Mouse (Mus musculus): ENCODE data around the gene Socs3. TPM values are rescaled to one million over a fixed set of nuclear protein-coding genes. Genes with fewer than 3 reads are reported as not detected.

Gene Socs3
- polyA plus RNA-seq, 1 experiment from 2014 or later: 13.2 TPM

DNA sequence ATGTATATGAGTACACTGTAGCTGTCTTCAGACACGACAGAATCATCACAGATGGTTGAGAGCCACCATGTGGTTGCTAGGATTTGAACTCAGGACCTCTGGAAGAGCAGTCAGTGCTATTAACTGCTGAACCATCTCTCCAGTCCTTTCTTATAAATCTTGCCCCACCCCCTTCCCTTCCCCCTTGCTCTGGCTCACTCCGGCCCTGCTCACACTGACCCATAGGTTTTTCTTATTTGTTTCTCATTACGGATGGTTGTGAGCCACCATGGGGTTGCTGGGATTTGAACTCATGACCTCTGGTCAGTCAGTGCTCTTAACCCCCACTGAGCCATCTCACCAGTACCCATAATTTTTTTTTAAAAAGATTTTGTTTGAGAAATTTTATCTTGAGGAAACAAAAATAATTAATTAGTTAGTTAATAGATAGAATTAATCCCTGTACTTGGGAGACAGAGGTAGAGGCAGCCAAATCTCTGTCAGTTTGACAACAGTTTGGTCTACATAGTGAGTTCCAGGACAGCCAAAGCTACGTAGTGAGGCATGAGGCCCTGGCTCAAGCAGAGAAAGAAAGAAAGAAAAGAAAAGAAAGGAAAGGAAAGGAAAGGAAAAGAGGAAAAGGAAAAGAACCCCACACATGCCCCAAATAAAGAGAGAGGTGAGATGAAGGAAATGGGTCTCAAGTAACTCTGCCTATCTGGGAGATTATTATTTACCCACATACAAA lies 30.7 kb downstream of the Socs3 start:
- H3K36me3 ChIP-seq: no peaks in the 10 kb centered on the region
- H3K27ac ChIP-seq: peak overlapping the region; percentile 74; the same call in 1 of the 2 replicates
- H3K4me3 ChIP-seq: no peak overlapping the region
- H3K27me3 ChIP-seq (ENCODE audit: low read depth, poor library complexity, severe bottlenecking): 0 out of 2 replicates have a peak, but pooled peaks cover 18% of the 10 kb centered on the region
- H3K4me1 ChIP-seq: peaks cover 62% of the 10 kb centered on the region
- H3K9me3 ChIP-seq (replicated peaks): no peaks in the 10 kb centered on the region
- WGBS: 50% methylated on average over 4 of the region's 4 CpGs
- no peak for DNase-seq (ENCODE audit: low spot score)

- no peak for DNase-seq (ENCODE audit: low spot score)
- Histone ChIP-seq H3K36me3 (no peaks in the 10 kb centered on the region), H3K9me3 (replicated peaks) (no peaks in the 10 kb centered on the region), H3K27me3 (ENCODE audit: low read depth, poor library complexity, severe bottlenecking) (peaks cover 35% of the 10 kb centered on the region), H3K4me3 (no peak overlapping the region), H3K27ac (0 out of 2 replicates have a peak overlapping the region, but pooled peaks have one; percentile 46), H3K4me1 (peaks cover 81% of the 10 kb centered on the region)
- 53% methylated on average over 8 of the region's 8 CpGs for WGBS
Measured at GRCm38 (mm10) chr11:117936202-117936601, 33.6 kb downstream of the Socs3 start.

- no peaks in the 10 kb centered on the region for H3K9me3 ChIP-seq (replicated peaks)
- DNase-seq (ENCODE audit: low spot score): no peak
- WGBS: 79% methylated on average over 9 of the region's 9 CpGs
- peak overlapping the region; percentile 27 for H3K27ac ChIP-seq
- no peaks in the 10 kb centered on the region for H3K36me3 ChIP-seq
- peaks cover 85% of the 10 kb centered on the region for H3K4me1 ChIP-seq
- peak overlapping the region; percentile 1; the same call in 1 of the 2 replicates for H3K4me3 ChIP-seq
- H3K27me3 ChIP-seq (ENCODE audit: low read depth, poor library complexity, severe bottlenecking): peaks cover 36% of the 10 kb centered on the region
Measured at GRCm38 (mm10) chr11:117935616-117936015, 34.2 kb downstream of the Socs3 start.

DNA sequence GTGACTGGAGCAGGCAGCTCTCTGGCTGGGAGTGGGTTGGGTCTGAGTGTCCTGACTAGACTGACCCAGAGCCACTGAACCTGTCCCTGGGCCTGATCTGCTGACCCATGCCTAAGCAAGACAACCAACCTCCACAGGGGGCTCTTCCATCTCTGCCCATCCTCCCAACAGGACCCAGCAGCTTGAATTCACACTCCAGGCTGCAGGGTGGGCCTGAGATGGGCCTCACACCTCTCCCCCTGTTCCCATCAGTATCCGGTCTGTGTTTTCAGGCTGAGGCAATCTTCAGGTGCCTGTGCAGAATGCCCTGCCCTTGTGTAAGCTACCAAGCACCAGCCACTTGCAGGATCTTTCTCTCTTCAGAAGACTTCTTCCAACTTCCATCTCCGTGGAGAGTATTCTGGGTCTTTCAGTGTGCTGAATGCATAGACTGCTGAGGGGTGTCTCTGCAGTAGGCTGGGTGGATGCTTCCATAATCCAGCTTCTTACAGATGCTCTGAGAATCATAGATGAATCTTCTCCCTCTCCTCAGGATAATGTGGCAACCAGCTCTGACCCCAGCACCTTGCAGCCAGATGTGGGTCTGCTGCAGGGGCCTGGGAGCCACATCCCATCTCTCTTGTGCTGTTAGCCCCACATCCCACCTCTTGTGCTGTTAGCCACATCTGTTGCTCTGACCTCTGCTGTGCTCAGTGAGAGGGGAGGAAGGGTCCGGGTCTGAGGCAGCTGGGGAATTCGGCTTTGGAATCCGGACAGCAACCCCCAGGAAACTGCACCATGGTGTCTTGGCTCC lies 35.1 kb downstream of the Socs3 start:
- Histone ChIP-seq H3K27ac (peak overlapping the region; percentile 47), H3K9me3 (replicated peaks) (no peaks in the 10 kb centered on the region), H3K27me3 (ENCODE audit: low read depth, poor library complexity, severe bottlenecking) (peaks cover 45% of the 10 kb centered on the region), H3K4me3 (no peak overlapping the region), H3K4me1 (peaks cover 78% of the 10 kb centered on the region), H3K36me3 (no peaks in the 10 kb centered on the region)
- 37% methylated on average over 5 of the region's 5 CpGs for WGBS
- DNase-seq (ENCODE audit: low spot score): no peak

- WGBS: 12% methylated on average over 2 of the region's 2 CpGs
Measured at GRCm38 (mm10) chr11:117934168-117934567, 35.7 kb downstream of the Socs3 start.

GRCm38 (mm10) chr11:117932195-117932594 lies 37.7 kb downstream of the Socs3 start:
- H3K4me3 ChIP-seq: no peak overlapping the region

More at GRCm38 (mm10) chr11:117934168-117934567, 35.7 kb downstream of the Socs3 start:
- peaks cover 73% of the 10 kb centered on the region for H3K4me1 ChIP-seq
- H3K9me3 ChIP-seq (replicated peaks): no peaks in the 10 kb centered on the region
- DNase-seq (ENCODE audit: low spot score): no peak
- H3K36me3 ChIP-seq: no peaks in the 10 kb centered on the region
- H3K4me3 ChIP-seq: no peak overlapping the region
- peak overlapping the region; percentile 47; the same call in 1 of the 2 replicates for H3K27ac ChIP-seq
- peaks cover 51% of the 10 kb centered on the region for H3K27me3 ChIP-seq (ENCODE audit: low read depth, poor library complexity, severe bottlenecking)

GRCm38 (mm10) chr11:117931576-117931975 lies 38.3 kb downstream of the Socs3 start:
- no peak overlapping the region for H3K4me3 ChIP-seq
- H3K9me3 ChIP-seq (replicated peaks): no peaks in the 10 kb centered on the region
- H3K36me3 ChIP-seq: no peaks in the 10 kb centered on the region
- DNase-seq (ENCODE audit: low spot score): no peak
- 60% methylated on average over 6 of the region's 6 CpGs for WGBS
- H3K27me3 ChIP-seq (ENCODE audit: low read depth, poor library complexity, severe bottlenecking): peaks cover 53% of the 10 kb centered on the region
- peaks cover 58% of the 10 kb centered on the region for H3K4me1 ChIP-seq
- H3K27ac ChIP-seq: no peak overlapping the region

More at GRCm38 (mm10) chr11:117932195-117932594, 37.7 kb downstream of the Socs3 start:
- 12% methylated on average over 4 of the region's 4 CpGs for WGBS
- peaks cover 58% of the 10 kb centered on the region for H3K27me3 ChIP-seq (ENCODE audit: low read depth, poor library complexity, severe bottlenecking)
- DNase-seq (ENCODE audit: low spot score): no peak
- H3K9me3 ChIP-seq (replicated peaks): no peaks in the 10 kb centered on the region
- H3K4me1 ChIP-seq: peaks cover 61% of the 10 kb centered on the region
- no peaks in the 10 kb centered on the region for H3K36me3 ChIP-seq
- no peak overlapping the region for H3K27ac ChIP-seq

DNA sequence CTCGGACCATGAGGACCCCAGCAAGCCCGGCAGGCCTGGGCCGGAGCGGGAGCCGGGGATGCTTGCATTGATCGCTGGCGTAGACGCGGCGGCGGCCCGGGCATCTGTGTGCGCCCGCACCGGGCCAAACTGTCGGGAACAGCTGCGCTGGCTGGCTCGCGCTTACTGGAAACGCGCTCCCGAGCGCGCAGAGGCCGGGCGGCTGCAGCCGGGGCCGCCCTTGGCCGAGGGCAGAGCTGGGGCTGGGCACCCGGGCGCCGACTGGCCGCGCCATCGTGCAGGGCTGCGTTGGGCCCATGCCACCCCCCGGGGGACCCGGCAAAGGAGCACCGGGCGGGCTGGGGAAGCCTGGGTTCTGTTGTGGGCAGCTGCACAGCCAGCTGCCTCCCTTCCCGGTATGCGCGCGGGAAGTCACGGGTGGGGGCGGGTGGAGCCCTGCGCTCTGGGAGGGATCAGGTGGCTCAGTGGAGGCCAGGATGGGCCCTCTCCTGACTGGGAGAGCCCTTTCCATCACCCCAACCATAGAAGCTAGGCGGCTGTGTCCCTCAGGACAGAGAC lies 39.0 kb downstream of the Socs3 start:
- H3K27ac ChIP-seq: peak overlapping the region; percentile 72

DNA sequence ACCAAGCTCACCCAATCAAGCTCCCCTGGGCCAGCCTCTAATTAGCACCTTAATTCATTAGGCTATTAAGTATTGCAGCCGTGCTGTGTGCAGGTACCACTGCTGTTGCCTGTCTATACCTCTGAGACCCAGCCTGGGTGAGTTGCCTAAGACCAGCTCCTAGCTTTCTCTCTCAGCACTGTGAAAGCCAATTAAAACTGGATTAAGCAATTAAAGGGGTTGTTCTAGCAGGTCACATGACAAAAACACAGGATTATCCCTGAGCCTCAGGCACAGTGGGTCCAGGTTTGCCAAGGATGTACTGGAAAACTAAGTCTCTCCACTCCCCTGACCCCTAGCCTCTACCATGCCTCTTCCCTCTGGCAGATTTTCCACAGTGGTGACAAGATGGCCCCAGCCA lies 44.3 kb downstream of the Socs3 start:
- Histone ChIP-seq H3K36me3 (no peaks in the 10 kb centered on the region), H3K4me3 (no peak overlapping the region), H3K4me1 (peaks cover 6% of the 10 kb centered on the region), H3K27me3 (ENCODE audit: low read depth, poor library complexity, severe bottlenecking) (peaks cover 20% of the 10 kb centered on the region), H3K27ac (no peak overlapping the region), H3K9me3 (replicated peaks) (no peaks in the 10 kb centered on the region)
- WGBS: 71% methylated on average over 1 of the region's 1 CpGs
- no peak for DNase-seq (ENCODE audit: low spot score)

More for the DNA sequence above, 39.0 kb downstream of the Socs3 start:
- Histone ChIP-seq H3K4me3 (peak overlapping the region; percentile 55), H3K27me3 (ENCODE audit: low read depth, poor library complexity, severe bottlenecking) (peaks cover 48% of the 10 kb centered on the region), H3K9me3 (replicated peaks) (no peaks in the 10 kb centered on the region), H3K36me3 (no peaks in the 10 kb centered on the region), H3K4me1 (peaks cover 52% of the 10 kb centered on the region)
- peak; percentile 87 for DNase-seq (ENCODE audit: low spot score)
- WGBS: 2% methylated on average over 48 of the region's 48 CpGs

- H3K27ac ChIP-seq: no peak overlapping the region
- H3K4me3 ChIP-seq: no peak overlapping the region
- H3K4me1 ChIP-seq: peaks cover 8% of the 10 kb centered on the region
- 85% methylated on average over 6 of the region's 6 CpGs for WGBS
- no peak for DNase-seq (ENCODE audit: low spot score)
- no peaks in the 10 kb centered on the region for H3K9me3 ChIP-seq (replicated peaks)
- no peaks in the 10 kb centered on the region for H3K36me3 ChIP-seq
- peaks cover 10% of the 10 kb centered on the region for H3K27me3 ChIP-seq (ENCODE audit: low read depth, poor library complexity, severe bottlenecking)
Measured at GRCm38 (mm10) chr11:117924466-117924865, 45.4 kb downstream of the Socs3 start.

DNA sequence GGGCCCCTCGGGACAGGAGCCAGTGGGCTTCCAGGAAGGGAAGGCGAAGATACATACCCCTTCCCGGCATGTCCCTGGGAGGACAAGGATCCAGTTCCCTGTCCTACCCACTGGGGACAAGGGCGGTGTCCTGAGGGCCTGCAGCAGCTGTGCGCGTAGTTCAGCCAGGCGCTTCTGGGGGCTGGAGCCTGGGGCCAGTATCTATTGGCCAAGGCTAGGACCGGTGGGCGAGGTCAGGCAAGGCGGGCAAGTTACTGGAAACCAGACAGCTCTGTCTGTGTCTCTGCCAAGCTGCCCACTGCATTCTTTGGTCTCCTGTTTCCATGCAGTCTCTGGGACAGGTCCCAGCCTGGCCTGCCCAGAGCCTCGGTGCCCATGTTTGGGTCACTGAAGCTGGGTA lies 46.6 kb downstream of the Socs3 start:
- H3K36me3 ChIP-seq: no peaks in the 10 kb centered on the region

GRCm38 (mm10) chr11:117919211-117919610 lies 50.6 kb downstream of the Socs3 start:
- H3K36me3 ChIP-seq: no peaks in the 10 kb centered on the region
- WGBS: 18% methylated on average over 5 of the region's 5 CpGs
- H3K4me3 ChIP-seq: no peak overlapping the region
- H3K27me3 ChIP-seq (ENCODE audit: low read depth, poor library complexity, severe bottlenecking): no peaks in the 10 kb centered on the region
- H3K4me1 ChIP-seq: peaks cover 16% of the 10 kb centered on the region
- DNase-seq (ENCODE audit: low spot score): no peak
- H3K27ac ChIP-seq: peak overlapping the region; percentile 28; the same call in 1 of the 2 replicates
- no peaks in the 10 kb centered on the region for H3K9me3 ChIP-seq (replicated peaks)

More for the DNA sequence above, 46.6 kb downstream of the Socs3 start:
- Histone ChIP-seq H3K9me3 (replicated peaks) (no peaks in the 10 kb centered on the region), H3K27ac (no peak overlapping the region), H3K27me3 (ENCODE audit: low read depth, poor library complexity, severe bottlenecking) (no peaks in the 10 kb centered on the region), H3K4me1 (peaks cover 18% of the 10 kb centered on the region), H3K4me3 (no peak overlapping the region)
- 87% methylated on average over 11 of the region's 11 CpGs for WGBS
- no peak for DNase-seq (ENCODE audit: low spot score)
